22 mouse cellular contexts compared by ENCODE assay signal in genomic region chr4:140173084-140173483, GRCm38 (mm10).
A peak's percentile ranks its signal among the peaks of the same experiment; 100 is the strongest.
DNase-seq lines count a peak whose midpoint lies in the region; ATAC-seq and TF ChIP-seq lines count a peak whose summit lies in the region.
"Had no signal": no experiment of that assay in that cellular context is flagged by ENCODE, and none has a peak within 500 bp of the region (broad histone marks: within the 10 kb centered on the region; RNA-seq: fewer than 3 reads in every experiment).

No protein-coding gene starts in this region.

- peaks cover 32% of the 10 kb centered on the region for H3K4me1 ChIP-seq in forebrain, embryonic 10.5 days
- no peaks in the 10 kb centered on the region for H3K4me1 ChIP-seq in forebrain, postnatal 0 days (ENCODE audit: insufficient read depth)
- H3K4me1 ChIP-seq in hindbrain, embryonic 13.5 days (replicated peaks) = peaks cover 26% of the 10 kb centered on the region
- peaks cover 2% of the 10 kb centered on the region for H3K4me1 ChIP-seq in hindbrain, embryonic 16.5 days (ENCODE audit: control insufficient read depth, insufficient read depth, low read depth, low read length)
- peaks cover 11% of the 10 kb centered on the region for H3K4me1 ChIP-seq in midbrain, embryonic 14.5 days (ENCODE audit: control insufficient read depth, insufficient read depth, low read length)
- H3K4me1 ChIP-seq in midbrain, embryonic 13.5 days (replicated peaks) = peaks cover 26% of the 10 kb centered on the region
- H3K4me1 ChIP-seq in intestine, postnatal 0 days (replicated peaks; ENCODE audit: control insufficient read depth, insufficient read depth, low read length) = no peaks in the 10 kb centered on the region

- H3K9ac ChIP-seq in forebrain, postnatal 0 days = no peak overlapping the region
- H3K9ac ChIP-seq in hindbrain, embryonic 13.5 days = no peak overlapping the region
- no peak overlapping the region for H3K9ac ChIP-seq in hindbrain, embryonic 16.5 days (ENCODE audit: low read depth, low read length)
- 0 out of 2 replicates have a peak overlapping the region, but pooled peaks have one; percentile 2 for H3K9ac ChIP-seq in midbrain, embryonic 14.5 days (replicated peaks; ENCODE audit: low read length)
- no peak overlapping the region for H3K9ac ChIP-seq in midbrain, embryonic 13.5 days (replicated peaks)
- H3K9ac ChIP-seq in intestine, postnatal 0 days (ENCODE audit: low read depth, low read length) = no peak overlapping the region
- H3K9ac ChIP-seq: heart, embryonic 13.5 days had no signal

- no peak for ATAC-seq in forebrain, postnatal 0 days
- ATAC-seq in hindbrain, embryonic 13.5 days (ENCODE audit: low FRiP score) = no peak
- ATAC-seq in hindbrain, embryonic 16.5 days = no peak
- no peak for ATAC-seq in midbrain, embryonic 14.5 days (ENCODE audit: low FRiP score, low TSS enrichment)
- ATAC-seq in midbrain, embryonic 13.5 days = no peak
- ATAC-seq in intestine, postnatal 0 days = peak; percentile 32; the same call in 1 of the 2 replicates
- ATAC-seq: activated CD4-positive, CD25-positive, alpha-beta regulatory T cell, adult 4 months; CD4-positive, CD25-positive, alpha-beta regulatory T cell, adult 4 months; Patski had no signal

- H3K4me3 ChIP-seq in forebrain, embryonic 10.5 days = no peak overlapping the region
- H3K4me3 ChIP-seq in forebrain, postnatal 0 days (ENCODE audit: low read depth, low read length) = no peak overlapping the region
- no peak overlapping the region for H3K4me3 ChIP-seq in hindbrain, embryonic 13.5 days
- no peak overlapping the region for H3K4me3 ChIP-seq in hindbrain, embryonic 16.5 days (ENCODE audit: low read length)
- H3K4me3 ChIP-seq in midbrain, embryonic 14.5 days (replicated peaks; ENCODE audit: low read depth, low read length) = no peak overlapping the region
- H3K4me3 ChIP-seq in midbrain, embryonic 13.5 days (replicated peaks) = no peak overlapping the region
- H3K4me3 ChIP-seq in intestine, postnatal 0 days (ENCODE audit: low read depth, low read length) = no peak overlapping the region
- H3K4me3 ChIP-seq: embryonic facial prominence, embryonic 10.5 days; heart, embryonic 13.5 days had no signal

- peaks cover 7% of the 10 kb centered on the region; the same call in 1 of the 2 replicates for H3K27me3 ChIP-seq in forebrain, embryonic 10.5 days (ENCODE audit: poor library complexity, severe bottlenecking)
- H3K27me3 ChIP-seq in forebrain, postnatal 0 days (ENCODE audit: insufficient read depth, low read length) = no peaks in the 10 kb centered on the region
- H3K27me3 ChIP-seq in hindbrain, embryonic 13.5 days = peaks cover 15% of the 10 kb centered on the region; the same call in 1 of the 2 replicates
- H3K27me3 ChIP-seq in hindbrain, embryonic 16.5 days (replicated peaks; ENCODE audit: control insufficient read depth, insufficient read depth, low read length) = no peaks in the 10 kb centered on the region
- H3K27me3 ChIP-seq in midbrain, embryonic 14.5 days (ENCODE audit: control insufficient read depth, insufficient read depth, low read length) = no peaks in the 10 kb centered on the region
- no peaks in the 10 kb centered on the region for H3K27me3 ChIP-seq in midbrain, embryonic 13.5 days
- H3K27me3 ChIP-seq in intestine, postnatal 0 days (replicated peaks; ENCODE audit: control insufficient read depth, insufficient read depth, low read length) = no peaks in the 10 kb centered on the region
- H3K27me3 ChIP-seq: Patski had no signal

- no peak overlapping the region for H3K4me2 ChIP-seq in forebrain, postnatal 0 days (ENCODE audit: low read depth)
- H3K4me2 ChIP-seq in hindbrain, embryonic 13.5 days = no peak overlapping the region
- H3K4me2 ChIP-seq in hindbrain, embryonic 16.5 days (ENCODE audit: low read length) = no peak overlapping the region
- no peak overlapping the region for H3K4me2 ChIP-seq in midbrain, embryonic 14.5 days (ENCODE audit: low read length)
- H3K4me2 ChIP-seq in midbrain, embryonic 13.5 days (replicated peaks) = no peak overlapping the region
- no peak overlapping the region for H3K4me2 ChIP-seq in intestine, postnatal 0 days (replicated peaks; ENCODE audit: low read depth)
- H3K4me2 ChIP-seq: heart, embryonic 13.5 days had no signal

- peak overlapping the region; percentile 63; the same call in 1 of the 2 replicates for H3K27ac ChIP-seq in forebrain, embryonic 10.5 days
- no peak overlapping the region for H3K27ac ChIP-seq in forebrain, postnatal 0 days (ENCODE audit: low read depth, low read length)
- peak overlapping the region; percentile 56 for H3K27ac ChIP-seq in hindbrain, embryonic 13.5 days
- no peak overlapping the region for H3K27ac ChIP-seq in hindbrain, embryonic 16.5 days (ENCODE audit: low read depth, low read length)
- 0 out of 2 replicates have a peak overlapping the region, but pooled peaks have one; percentile 22 for H3K27ac ChIP-seq in midbrain, embryonic 14.5 days (replicated peaks; ENCODE audit: low read depth, low read length)
- H3K27ac ChIP-seq in midbrain, embryonic 13.5 days = no peak overlapping the region
- no peak overlapping the region for H3K27ac ChIP-seq in intestine, postnatal 0 days (ENCODE audit: low read depth, low read length)
- H3K27ac ChIP-seq: embryonic facial prominence, embryonic 10.5 days; heart, embryonic 13.5 days had no signal

- H3K9me3 ChIP-seq in forebrain, embryonic 10.5 days = 0 out of 2 replicates have a peak, but pooled peaks cover 2% of the 10 kb centered on the region
- no peaks in the 10 kb centered on the region for H3K9me3 ChIP-seq in forebrain, postnatal 0 days (ENCODE audit: low read length)
- H3K9me3 ChIP-seq in hindbrain, embryonic 13.5 days = no peaks in the 10 kb centered on the region
- H3K9me3 ChIP-seq in hindbrain, embryonic 16.5 days (ENCODE audit: control insufficient read depth, low read length) = no peaks in the 10 kb centered on the region
- no peaks in the 10 kb centered on the region for H3K9me3 ChIP-seq in midbrain, embryonic 14.5 days (ENCODE audit: control insufficient read depth, low read length)
- no peaks in the 10 kb centered on the region for H3K9me3 ChIP-seq in midbrain, embryonic 13.5 days
- no peaks in the 10 kb centered on the region for H3K9me3 ChIP-seq in intestine, postnatal 0 days (ENCODE audit: control insufficient read depth)
- H3K9me3 ChIP-seq: embryonic facial prominence, embryonic 10.5 days; heart, embryonic 13.5 days had no signal

- no peaks in the 10 kb centered on the region for H3K36me3 ChIP-seq in forebrain, embryonic 10.5 days (replicated peaks)
- no peaks in the 10 kb centered on the region for H3K36me3 ChIP-seq in forebrain, postnatal 0 days (ENCODE audit: insufficient read depth)
- no peaks in the 10 kb centered on the region for H3K36me3 ChIP-seq in hindbrain, embryonic 13.5 days
- no peaks in the 10 kb centered on the region for H3K36me3 ChIP-seq in hindbrain, embryonic 16.5 days (ENCODE audit: control insufficient read depth, insufficient read depth, low read length)
- H3K36me3 ChIP-seq in midbrain, embryonic 14.5 days (ENCODE audit: control insufficient read depth, insufficient read depth, low read length) = no peaks in the 10 kb centered on the region
- H3K36me3 ChIP-seq in midbrain, embryonic 13.5 days = no peaks in the 10 kb centered on the region
- no peaks in the 10 kb centered on the region for H3K36me3 ChIP-seq in intestine, postnatal 0 days (ENCODE audit: control insufficient read depth, insufficient read depth)
- H3K36me3 ChIP-seq: embryonic facial prominence, embryonic 10.5 days; heart, embryonic 13.5 days had no signal

- DNase-seq in forebrain, embryonic 10.5 days (ENCODE audit: extremely low spot score, low spot score) = no peak
- DNase-seq in forebrain, postnatal 0 days = no peak
- no peak for DNase-seq in midbrain, embryonic 14.5 days
- no peak for DNase-seq in kidney, postnatal 36 days
- DNase-seq: adrenal gland, postnatal 25 days; B cell, adult 2 months; cerebellum, adult 18-20 months; cerebellum, adult 9-11 months; cerebellum, postnatal 36 days; gastrocnemius, postnatal 36 days; heart, adult 11 months; heart, postnatal 4 days; kidney, adult 18-20 months had no signal

- WGBS in forebrain, embryonic 10.5 days = 71% methylated on average over 12 of the region's 12 CpGs
- WGBS in forebrain, postnatal 0 days = 51% methylated on average over 12 of the region's 12 CpGs
- 42% methylated on average over 12 of the region's 12 CpGs for WGBS in hindbrain, embryonic 13.5 days
- WGBS in hindbrain, embryonic 16.5 days = 46% methylated on average over 12 of the region's 12 CpGs
- WGBS in midbrain, embryonic 14.5 days = 42% methylated on average over 12 of the region's 12 CpGs
- 51% methylated on average over 12 of the region's 12 CpGs for WGBS in midbrain, embryonic 13.5 days
- WGBS in intestine, postnatal 0 days = 33% methylated on average over 12 of the region's 12 CpGs

- no peak for TF ChIP-seq CTCF in forebrain, postnatal 0 days (IDR thresholded peaks at IDR 0.05; ENCODE audit: low read depth)
- no peak for TF ChIP-seq CTCF in intestine, postnatal 0 days (IDR thresholded peaks at IDR 0.05; ENCODE audit: low read depth)

Comparison
In these comparisons a context has a peak if more than half of its experiments do, and no peak if none do; other contexts are left out.
1. H3K27ac ChIP-seq: peak in forebrain, embryonic 10.5 days (single experiment), hindbrain, embryonic 13.5 days (single experiment) and midbrain, embryonic 14.5 days (single experiment); none in forebrain, postnatal 0 days (single experiment), hindbrain, embryonic 16.5 days (single experiment), midbrain, embryonic 13.5 days (single experiment) and intestine, postnatal 0 days (single experiment).